Mouse (Mus musculus): ENCODE measurements at regions not wholly inside any gene's neighbourhood (a gene's known extent, or its start where the extent isn't known, plus 50 kb on each side); places are given as distances from the start of the nearest gene placed in this dataset.

DNA sequence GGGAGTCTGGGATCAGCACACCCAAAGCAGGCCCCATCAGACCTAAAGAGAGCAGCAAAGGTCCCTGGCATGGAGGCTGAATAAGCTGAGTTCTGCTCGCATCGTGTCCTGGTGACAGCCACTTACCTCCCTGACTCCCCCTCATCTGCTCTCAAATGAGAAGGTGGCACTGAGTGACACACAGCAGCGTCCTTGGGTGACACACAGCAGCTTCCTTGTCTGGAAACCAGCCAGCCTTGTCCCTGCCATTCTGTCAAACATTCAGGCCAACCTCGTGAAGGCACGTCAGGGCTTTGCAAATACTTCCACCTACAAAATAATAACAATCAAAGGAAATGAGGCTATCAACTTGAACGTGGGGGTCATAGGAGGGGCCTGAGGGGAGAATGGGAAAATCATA is 183.7 kb upstream of the Dnajc19 start:
- H3K36me3 ChIP-seq, result no peaks in the 10 kb centered on the region
- H3K4me1 ChIP-seq, result no peaks in the 10 kb centered on the region
- WGBS, result 70% methylated on average over 6 of the region's 6 CpGs
- ATAC-seq (ENCODE audit: insufficient number of reproducible peaks, insufficient read depth, low FRiP score, low TSS enrichment, low read depth), result no peak
- no peak overlapping the region for H3K4me2 ChIP-seq
- no peaks in the 10 kb centered on the region for H3K9me3 ChIP-seq
- H3K27me3 ChIP-seq, result no peaks in the 10 kb centered on the region
- H3K9ac ChIP-seq, result no peak overlapping the region
- no peak overlapping the region for H3K4me3 ChIP-seq
- no peak overlapping the region for H3K27ac ChIP-seq

DNA sequence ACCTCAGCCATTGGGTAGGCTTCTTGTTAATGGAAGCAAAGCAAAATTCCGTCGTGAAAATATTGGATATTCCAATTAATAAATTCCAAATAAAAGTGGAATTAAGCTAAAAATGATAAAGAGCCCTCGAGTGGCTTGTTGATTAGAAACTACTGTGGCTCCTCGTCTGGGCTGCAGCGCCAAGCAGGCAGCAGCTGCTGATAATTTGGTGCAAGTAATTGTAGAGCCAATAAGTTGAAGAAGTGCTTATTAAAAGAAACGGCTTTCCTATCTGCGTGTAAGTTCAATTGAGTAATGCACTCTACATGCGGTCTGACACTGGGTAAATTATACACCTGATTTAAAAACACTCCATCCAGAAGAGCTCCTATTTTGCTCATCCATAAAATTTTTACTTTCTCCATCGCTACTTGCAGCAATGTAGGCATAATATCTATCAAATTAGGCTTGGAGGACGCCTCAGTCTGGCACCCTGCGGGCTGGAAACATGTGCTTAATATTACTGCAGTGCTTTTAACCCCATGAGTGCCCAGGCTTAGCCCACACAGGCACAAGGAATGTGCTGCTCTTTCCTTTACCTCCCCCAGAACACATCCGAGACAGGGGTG is 171.7 kb upstream of the Dnajc19 start:
- WGBS, result 29% methylated on average over 12 of the region's 12 CpGs

GRCm38 (mm10) chr3:34242126-34242525 is 161.0 kb upstream of the Dnajc19 start:
- Histone ChIP-seq H3K4me1 (no peaks in the 10 kb centered on the region), H3K9ac (no peak overlapping the region), H3K36me3 (no peaks in the 10 kb centered on the region), H3K27me3 (no peaks in the 10 kb centered on the region; the same call in 1 of the 2 replicates), H3K9me3 (no peaks in the 10 kb centered on the region), H3K27ac (no peak overlapping the region), H3K4me2 (no peak overlapping the region), H3K4me3 (no peak overlapping the region)
- 92% methylated on average over 3 of the region's 3 CpGs for WGBS
- no peak for ATAC-seq (ENCODE audit: insufficient number of reproducible peaks, insufficient read depth, low FRiP score, low TSS enrichment, low read depth)

More for the DNA sequence above, 171.7 kb upstream of the Dnajc19 start:
- Histone ChIP-seq H3K4me3 (no peak overlapping the region), H3K27me3 (peaks cover 11% of the 10 kb centered on the region; the same call in 1 of the 2 replicates), H3K27ac (no peak overlapping the region), H3K36me3 (no peaks in the 10 kb centered on the region), H3K9ac (no peak overlapping the region), H3K4me1 (peaks cover 13% of the 10 kb centered on the region), H3K9me3 (no peaks in the 10 kb centered on the region), H3K4me2 (peak overlapping the region; percentile 33)
- ATAC-seq (ENCODE audit: insufficient number of reproducible peaks, insufficient read depth, low FRiP score, low TSS enrichment, low read depth), result no peak

GRCm38 (mm10) chr3:34239978-34240377 is 158.9 kb upstream of the Dnajc19 start:
- no peaks in the 10 kb centered on the region for H3K36me3 ChIP-seq
- no peak overlapping the region for H3K27ac ChIP-seq

GRCm38 (mm10) chr3:34234391-34234790 is 153.3 kb upstream of the Dnajc19 start:
- Histone ChIP-seq H3K4me2 (no peak overlapping the region), H3K4me1 (no peaks in the 10 kb centered on the region), H3K36me3 (no peaks in the 10 kb centered on the region), H3K9ac (no peak overlapping the region), H3K4me3 (no peak overlapping the region), H3K27ac (no peak overlapping the region), H3K9me3 (no peaks in the 10 kb centered on the region), H3K27me3 (peaks cover 26% of the 10 kb centered on the region; the same call in 1 of the 2 replicates)
- 48% methylated on average over 8 of the region's 8 CpGs for WGBS
- no peak for ATAC-seq (ENCODE audit: insufficient number of reproducible peaks, insufficient read depth, low FRiP score, low TSS enrichment, low read depth)

More at GRCm38 (mm10) chr3:34239978-34240377, 158.9 kb upstream of the Dnajc19 start:
- Histone ChIP-seq H3K27me3 (peaks cover 3% of the 10 kb centered on the region; the same call in 1 of the 2 replicates), H3K9ac (no peak overlapping the region), H3K9me3 (no peaks in the 10 kb centered on the region), H3K4me2 (no peak overlapping the region), H3K4me1 (no peaks in the 10 kb centered on the region), H3K4me3 (no peak overlapping the region)
- WGBS, result 50% methylated on average over 2 of the region's 2 CpGs
- ATAC-seq (ENCODE audit: insufficient number of reproducible peaks, insufficient read depth, low FRiP score, low TSS enrichment, low read depth), result no peak

DNA sequence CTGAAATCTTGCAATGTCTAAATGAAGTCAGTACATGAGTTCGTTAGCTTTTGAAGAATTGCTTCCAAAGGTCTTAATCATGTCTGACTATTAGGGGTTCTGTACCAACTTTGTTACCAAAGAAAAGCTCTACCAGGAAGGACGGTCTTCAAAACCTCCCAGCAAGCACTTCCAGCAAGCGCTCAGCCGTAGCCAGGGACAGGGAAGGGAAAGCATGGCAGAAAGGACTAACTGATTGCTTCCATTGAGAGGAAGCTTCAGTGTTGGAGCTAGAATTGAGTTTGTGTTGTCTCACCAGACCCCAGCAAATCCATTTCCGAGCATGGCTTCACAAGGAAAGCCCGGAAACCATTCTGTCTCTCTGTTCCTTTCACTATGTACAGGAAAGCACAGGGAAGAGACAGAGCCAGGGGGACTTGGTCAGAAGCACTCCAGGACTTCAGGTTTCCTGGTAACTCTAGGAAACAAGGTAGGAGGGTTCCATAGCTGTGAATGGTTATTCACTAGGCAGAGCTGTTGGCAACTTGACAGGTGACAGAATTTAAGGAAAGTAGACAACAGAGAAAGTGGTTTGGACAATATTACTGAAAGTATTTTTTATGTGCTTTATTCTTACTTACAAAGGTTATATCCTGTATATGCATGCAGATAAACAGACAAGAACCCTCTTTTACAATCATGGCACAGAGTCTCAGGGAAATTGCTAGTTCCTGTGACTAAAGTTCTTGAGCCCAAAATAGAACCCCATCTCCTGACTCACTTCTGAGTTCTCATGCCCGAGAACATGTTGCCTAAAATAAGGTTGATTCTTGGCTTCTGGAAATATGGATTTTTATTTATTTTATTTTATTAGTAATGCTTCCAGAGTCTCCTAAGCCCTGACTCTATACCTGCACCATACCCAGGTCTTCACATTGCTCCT is 151.5 kb upstream of the Dnajc19 start:
- no peak overlapping the region for H3K4me2 ChIP-seq
- no peak for ATAC-seq (ENCODE audit: insufficient number of reproducible peaks, insufficient read depth, low FRiP score, low TSS enrichment, low read depth)
- no peaks in the 10 kb centered on the region for H3K4me1 ChIP-seq
- H3K27ac ChIP-seq, result no peak overlapping the region
- H3K9me3 ChIP-seq, result no peaks in the 10 kb centered on the region
- H3K4me3 ChIP-seq, result no peak overlapping the region
- H3K9ac ChIP-seq, result no peak overlapping the region
- 78% methylated on average over 7 of the region's 7 CpGs for WGBS
- H3K36me3 ChIP-seq, result no peaks in the 10 kb centered on the region
- H3K27me3 ChIP-seq, result peaks cover 26% of the 10 kb centered on the region; the same call in 1 of the 2 replicates

DNA sequence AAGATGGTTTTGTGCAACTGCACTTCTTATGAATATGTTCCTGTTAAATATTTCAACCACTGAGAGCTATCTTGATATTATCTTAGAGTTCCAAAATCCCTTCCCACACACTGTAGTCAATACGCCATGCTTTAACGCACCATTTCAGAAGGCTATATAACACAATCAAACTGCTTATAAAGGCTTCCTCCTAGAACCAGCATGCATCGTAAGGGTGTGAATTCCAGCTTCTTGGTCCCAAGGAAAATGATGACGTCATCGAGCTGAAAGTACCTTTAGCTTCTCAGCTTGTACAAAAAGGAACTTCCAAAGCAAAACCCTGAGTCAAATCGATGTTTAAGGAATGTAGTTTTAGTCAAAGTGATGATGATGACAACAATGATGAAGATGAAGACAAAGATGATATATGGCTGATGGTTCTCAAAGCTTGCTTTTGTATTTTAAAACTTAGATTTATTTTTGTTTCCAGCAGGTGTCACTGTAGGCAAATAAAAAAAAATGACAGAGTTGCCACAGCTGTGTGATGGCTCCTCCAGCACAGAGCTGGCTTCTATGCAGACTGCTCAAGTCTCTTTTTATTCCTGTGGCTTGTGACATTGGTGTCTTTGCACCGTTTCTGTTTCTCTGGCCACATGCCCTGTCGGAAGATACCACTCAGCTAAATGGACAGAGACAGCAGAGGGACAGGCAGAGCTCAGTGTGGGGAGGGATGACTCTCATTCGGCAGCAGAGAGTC is 150.6 kb upstream of the Dnajc19 start:
- Histone ChIP-seq H3K4me2 (no peak overlapping the region), H3K4me1 (no peaks in the 10 kb centered on the region), H3K4me3 (no peak overlapping the region), H3K27ac (no peak overlapping the region), H3K9ac (no peak overlapping the region), H3K9me3 (no peaks in the 10 kb centered on the region), H3K27me3 (peaks cover 26% of the 10 kb centered on the region; the same call in 1 of the 2 replicates), H3K36me3 (no peaks in the 10 kb centered on the region)
- no peak for ATAC-seq (ENCODE audit: insufficient number of reproducible peaks, insufficient read depth, low FRiP score, low TSS enrichment, low read depth)
- WGBS, result 69% methylated on average over 9 of the region's 9 CpGs

DNA sequence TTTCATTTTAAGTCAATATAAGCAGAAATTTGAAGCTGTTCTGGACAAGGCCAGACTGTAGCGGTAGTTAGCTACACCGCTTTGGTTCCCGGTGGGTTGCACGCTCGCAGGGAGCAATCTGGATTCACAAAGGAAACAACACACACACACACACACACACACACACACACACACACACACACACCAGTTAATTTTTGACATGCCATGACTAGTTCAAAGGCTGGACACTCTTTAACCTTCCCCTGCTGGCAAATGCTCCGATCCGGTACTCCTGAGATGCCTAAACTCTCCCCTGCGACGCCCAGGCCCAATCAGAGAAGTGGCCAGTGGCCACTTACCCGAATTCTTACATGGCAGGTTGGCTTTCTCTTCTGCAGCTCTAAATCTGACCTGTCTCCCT is 141.2 kb upstream of the Dnajc19 start:
- Histone ChIP-seq H3K9ac (no peak overlapping the region), H3K4me1 (no peaks in the 10 kb centered on the region), H3K27me3 (no peaks in the 10 kb centered on the region), H3K4me3 (no peak overlapping the region), H3K27ac (no peak overlapping the region), H3K9me3 (peaks cover 4% of the 10 kb centered on the region; the same call in 1 of the 2 replicates), H3K36me3 (no peaks in the 10 kb centered on the region), H3K4me2 (no peak overlapping the region)
- 91% methylated on average over 10 of the region's 10 CpGs for WGBS
- ATAC-seq (ENCODE audit: insufficient number of reproducible peaks, insufficient read depth, low FRiP score, low TSS enrichment, low read depth), result no peak

DNA sequence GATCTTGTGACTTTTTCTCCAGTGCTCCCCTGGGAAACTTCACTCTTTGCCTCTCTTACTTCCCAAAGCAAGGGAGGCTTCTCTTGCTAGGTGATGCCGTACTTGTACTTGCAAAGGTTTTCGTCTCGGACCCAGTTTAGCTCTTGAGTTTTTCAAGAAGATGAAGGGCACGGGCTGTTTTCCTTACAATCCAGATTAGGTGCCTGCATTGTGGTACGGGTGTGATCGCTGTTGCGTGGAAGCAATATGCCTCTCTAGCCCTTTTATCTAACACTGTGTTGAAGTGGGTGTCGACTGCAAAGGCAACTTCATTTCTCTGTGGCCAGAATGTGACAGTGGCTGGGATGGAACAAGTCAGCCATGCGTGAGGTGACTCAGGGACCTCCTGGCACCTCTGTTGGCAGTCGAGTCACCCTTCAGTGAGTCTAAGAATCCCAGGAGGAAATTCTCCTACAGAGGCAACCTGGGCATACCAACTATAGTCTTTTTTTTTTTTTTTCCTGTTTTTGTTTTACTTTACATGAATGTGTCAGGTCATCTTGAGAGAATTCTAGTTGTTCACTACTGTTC is 138.7 kb upstream of the Dnajc19 start:
- WGBS, result 86% methylated on average over 10 of the region's 10 CpGs
- ATAC-seq (ENCODE audit: insufficient number of reproducible peaks, insufficient read depth, low FRiP score, low TSS enrichment, low read depth), result no peak

DNA sequence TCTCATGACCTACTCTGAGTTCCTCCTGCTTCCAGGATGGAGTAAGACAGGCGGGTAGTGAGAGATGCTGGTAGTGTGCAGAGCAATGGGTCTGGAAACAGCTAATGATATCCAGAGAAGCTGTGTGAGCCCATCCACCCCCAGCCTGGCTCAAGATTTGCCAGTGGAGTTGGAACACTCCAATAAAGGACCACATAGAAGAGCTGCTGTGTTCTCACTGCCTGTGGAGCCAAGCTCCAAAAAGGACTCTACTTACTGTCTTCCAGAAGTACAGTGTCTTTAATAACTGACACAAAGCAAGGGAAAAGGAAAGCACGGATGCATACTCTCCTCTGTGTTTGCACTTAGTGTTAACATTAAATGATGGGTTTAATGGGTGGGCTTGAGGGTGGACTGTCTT is 138.0 kb upstream of the Dnajc19 start:
- Histone ChIP-seq H3K27ac (no peak overlapping the region), H3K9me3 (peaks cover 4% of the 10 kb centered on the region; the same call in 1 of the 2 replicates), H3K4me1 (no peaks in the 10 kb centered on the region), H3K36me3 (no peaks in the 10 kb centered on the region), H3K27me3 (no peaks in the 10 kb centered on the region), H3K4me3 (no peak overlapping the region), H3K4me2 (no peak overlapping the region), H3K9ac (no peak overlapping the region)
- 79% methylated on average over 2 of the region's 2 CpGs for WGBS
- no peak for ATAC-seq (ENCODE audit: insufficient number of reproducible peaks, insufficient read depth, low FRiP score, low TSS enrichment, low read depth)

More for the DNA sequence above, 138.7 kb upstream of the Dnajc19 start:
- Histone ChIP-seq H3K9me3 (peaks cover 4% of the 10 kb centered on the region; the same call in 1 of the 2 replicates), H3K9ac (no peak overlapping the region), H3K27me3 (no peaks in the 10 kb centered on the region), H3K4me3 (no peak overlapping the region), H3K27ac (no peak overlapping the region), H3K36me3 (no peaks in the 10 kb centered on the region), H3K4me2 (no peak overlapping the region), H3K4me1 (no peaks in the 10 kb centered on the region)

DNA sequence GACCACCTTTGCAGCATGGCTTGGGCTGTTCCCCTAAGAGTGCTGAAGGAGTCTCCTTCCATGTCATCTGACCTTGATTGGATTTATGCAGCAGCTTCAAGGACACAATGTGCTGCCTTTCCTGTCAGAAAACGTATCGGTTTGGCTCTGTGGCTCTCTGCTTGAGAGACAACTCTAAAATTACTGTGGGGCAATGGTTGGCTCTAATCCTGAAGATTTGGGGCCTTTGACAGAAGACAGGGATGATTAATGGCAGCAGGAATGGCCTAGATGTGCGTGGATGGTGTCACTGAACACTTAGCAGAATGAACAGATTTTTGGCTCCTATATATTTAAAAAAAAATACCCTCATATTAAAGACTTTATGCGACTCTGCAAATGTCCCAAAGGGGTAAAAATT is 136.8 kb upstream of the Dnajc19 start:
- H3K4me2 ChIP-seq, result no peak overlapping the region
- no peaks in the 10 kb centered on the region for H3K9me3 ChIP-seq
- no peaks in the 10 kb centered on the region for H3K27me3 ChIP-seq
- H3K4me3 ChIP-seq, result no peak overlapping the region
- H3K27ac ChIP-seq, result no peak overlapping the region
- WGBS, result 77% methylated on average over 4 of the region's 4 CpGs
- H3K36me3 ChIP-seq, result no peaks in the 10 kb centered on the region
- ATAC-seq (ENCODE audit: insufficient number of reproducible peaks, insufficient read depth, low FRiP score, low TSS enrichment, low read depth), result no peak
- no peaks in the 10 kb centered on the region for H3K4me1 ChIP-seq
- no peak overlapping the region for H3K9ac ChIP-seq

Measured in embryonic facial prominence, embryonic 13.5 days (tissue).